Comparison of ENCODE assay signal across 17 mouse cellular contexts in genomic region chr14:54121340-54121739, GRCm38 (mm10).
DNase-seq lines count a peak whose midpoint lies in the region; ATAC-seq and TF ChIP-seq lines count a peak whose summit lies in the region.
"Had no signal": no experiment of that assay in that cellular context is flagged by ENCODE, and none has a peak within 500 bp of the region (broad histone marks: within the 10 kb centered on the region; RNA-seq: fewer than 3 reads in every experiment).

No protein-coding gene starts in this region.

- ATAC-seq in liver, embryonic 12.5 days = no peak
- ATAC-seq in midbrain, embryonic 15.5 days (replicated peaks) = no peak
- ATAC-seq: forebrain, postnatal 0 days had no signal

- H3K36me3 ChIP-seq in liver, adult 2 months (ENCODE audit: control insufficient read depth, insufficient read depth, low read length) = no peaks in the 10 kb centered on the region
- H3K36me3 ChIP-seq in liver, embryonic 12.5 days = no peaks in the 10 kb centered on the region
- H3K36me3 ChIP-seq in midbrain, embryonic 10.5 days = no peaks in the 10 kb centered on the region
- H3K36me3 ChIP-seq in midbrain, embryonic 15.5 days (replicated peaks) = no peaks in the 10 kb centered on the region
- H3K36me3 ChIP-seq: embryonic facial prominence, embryonic 12.5 days; forebrain, embryonic 12.5 days; G1E; heart, embryonic 13.5 days; hindbrain, embryonic 15.5 days had no signal

- H3K4me2 ChIP-seq in liver, embryonic 12.5 days = no peak overlapping the region
- H3K4me2 ChIP-seq in midbrain, embryonic 15.5 days = no peak overlapping the region
- H3K4me2 ChIP-seq: embryonic facial prominence, embryonic 12.5 days; forebrain, embryonic 12.5 days; heart, embryonic 13.5 days; hindbrain, embryonic 15.5 days had no signal

- H3K79me2 ChIP-seq in liver, adult 2 months (ENCODE audit: control insufficient read depth, insufficient read depth, low read length) = no peaks in the 10 kb centered on the region

- no peaks in the 10 kb centered on the region for H3K27me3 ChIP-seq in liver, adult 2 months (ENCODE audit: control insufficient read depth, insufficient read depth, low read length)
- 0 out of 2 replicates have a peak, but pooled peaks cover 18% of the 10 kb centered on the region for H3K27me3 ChIP-seq in liver, embryonic 12.5 days (replicated peaks)
- no peaks in the 10 kb centered on the region for H3K27me3 ChIP-seq in midbrain, embryonic 10.5 days (ENCODE audit: low read depth, poor library complexity, severe bottlenecking)
- no peaks in the 10 kb centered on the region for H3K27me3 ChIP-seq in midbrain, embryonic 15.5 days (replicated peaks)
- H3K27me3 ChIP-seq: embryonic facial prominence, embryonic 12.5 days; forebrain, embryonic 12.5 days; heart, embryonic 13.5 days; hindbrain, embryonic 15.5 days had no signal

- H3K9ac ChIP-seq in liver, adult 2 months (ENCODE audit: low read depth, low read length) = no peak overlapping the region
- no peak overlapping the region for H3K9ac ChIP-seq in liver, embryonic 12.5 days
- H3K9ac ChIP-seq in midbrain, embryonic 15.5 days = no peak overlapping the region
- H3K9ac ChIP-seq: embryonic facial prominence, embryonic 12.5 days; forebrain, embryonic 12.5 days; forebrain, postnatal 0 days; heart, embryonic 13.5 days; hindbrain, embryonic 15.5 days had no signal

- no peak overlapping the region for H3K27ac ChIP-seq in liver, adult 2 months (replicated peaks; ENCODE audit: insufficient read depth, low read depth, low read length)
- H3K27ac ChIP-seq in liver, embryonic 12.5 days = no peak overlapping the region
- H3K27ac ChIP-seq in midbrain, embryonic 10.5 days (replicated peaks) = no peak overlapping the region
- no peak overlapping the region for H3K27ac ChIP-seq in midbrain, embryonic 15.5 days
- H3K27ac ChIP-seq: embryonic facial prominence, embryonic 12.5 days; forebrain, embryonic 12.5 days; heart, embryonic 13.5 days; hindbrain, embryonic 15.5 days had no signal

- TF ChIP-seq POLR2A in liver, adult 2 months (IDR thresholded peaks at IDR 0.05; ENCODE audit: extremely low read depth, insufficient read depth, low read length) = no peak

- H3K4me3 ChIP-seq in liver, adult 2 months (ENCODE audit: insufficient read depth, low read depth, low read length) = no peak overlapping the region
- no peak overlapping the region for H3K4me3 ChIP-seq in liver, embryonic 12.5 days
- H3K4me3 ChIP-seq in midbrain, embryonic 10.5 days = no peak overlapping the region
- no peak overlapping the region for H3K4me3 ChIP-seq in midbrain, embryonic 15.5 days
- H3K4me3 ChIP-seq: embryonic facial prominence, embryonic 12.5 days; forebrain, embryonic 12.5 days; heart, embryonic 13.5 days; hindbrain, embryonic 15.5 days had no signal

- 54% methylated on average over 4 of the region's 4 CpGs for WGBS in liver, adult 2 months
- WGBS in liver, embryonic 12.5 days (ENCODE audit: insufficient replicate concordance) = 68% methylated on average over 4 of the region's 4 CpGs
- 80% methylated on average over 4 of the region's 4 CpGs for WGBS in midbrain, embryonic 10.5 days
- 81% methylated on average over 4 of the region's 4 CpGs for WGBS in midbrain, embryonic 15.5 days

- H3K9me3 ChIP-seq in liver, embryonic 12.5 days (replicated peaks) = no peaks in the 10 kb centered on the region
- peaks cover 5% of the 10 kb centered on the region; the same call in 1 of the 2 replicates for H3K9me3 ChIP-seq in midbrain, embryonic 10.5 days (replicated peaks)
- H3K9me3 ChIP-seq in midbrain, embryonic 15.5 days = no peaks in the 10 kb centered on the region
- H3K9me3 ChIP-seq: embryonic facial prominence, embryonic 12.5 days; heart, embryonic 13.5 days; hindbrain, embryonic 15.5 days had no signal

- TF ChIP-seq CTCF in liver, adult 2 months (IDR thresholded peaks at IDR 0.05; ENCODE audit: low read depth, low read length) = no peak

- peaks cover 4% of the 10 kb centered on the region; the same call in 1 of the 2 replicates for H3K4me1 ChIP-seq in liver, adult 2 months (ENCODE audit: control insufficient read depth, insufficient read depth, low read length)
- no peaks in the 10 kb centered on the region for H3K4me1 ChIP-seq in liver, embryonic 12.5 days
- H3K4me1 ChIP-seq in midbrain, embryonic 10.5 days = peaks cover 11% of the 10 kb centered on the region
- H3K4me1 ChIP-seq in midbrain, embryonic 15.5 days = peaks cover 4% of the 10 kb centered on the region; the same call in 1 of the 2 replicates

- DNase-seq in gastrocnemius, adult 18-20 months (ENCODE audit: low spot score) = peak; percentile 46
- DNase-seq in gastrocnemius, postnatal 4 days (ENCODE audit: low spot score in 2 of 2) = no peak
- peak; percentile 31 for DNase-seq in liver, adult 2 months (ENCODE audit: extremely low read depth, low read depth, low spot score)
- peak; percentile 7 for DNase-seq in midbrain, embryonic 10.5 days (ENCODE audit: low spot score)
- no peak for DNase-seq in ovary, postnatal 14 days (ENCODE audit: low spot score)
- DNase-seq: adrenal gland, postnatal 14 days; cerebellum, adult 11-12 months; cerebellum, adult 9-10 months; forebrain, postnatal 0 days; heart, postnatal 36 days had no signal

Comparison
In these comparisons a context has a peak if more than half of its experiments do, and no peak if none do; other contexts are left out.
1. DNase-seq: peak in gastrocnemius, adult 18-20 months (single experiment), liver, adult 2 months (single experiment) and midbrain, embryonic 10.5 days (single experiment); none in gastrocnemius, postnatal 4 days (0 of 2) and ovary, postnatal 14 days (single experiment).